Mouse (Mus musculus) testis, adult 2 months (tissue): Measurements from ENCODE around the gene Paqr3. TPM values are rescaled to one million over a fixed set of nuclear protein-coding genes. Genes with fewer than 3 reads are reported as not detected.

Source experiments
- H3K27ac ChIP-seq: fragments of 200-500 bp; 2 replicates; pipeline ENCODE4 v1.5.1; 2012; ENCODE audit warnings: low read depth, low read length; ENCODE audit not compliant: control insufficient read depth, insufficient read depth
- H3K27me3 ChIP-seq: fragments of 200-500 bp; 2 replicates; pipeline ENCODE4 v1.6.1; 2012; ENCODE audit warnings: mild to moderate bottlenecking, low read length, moderate library complexity; ENCODE audit not compliant: control insufficient read depth, insufficient read depth
- H3K36me3 ChIP-seq: fragments of 200-500 bp; 2 replicates; pipeline ENCODE4 v1.6.1; 2012; ENCODE audit warnings: mild to moderate bottlenecking, low read length; ENCODE audit not compliant: control insufficient read depth, insufficient read depth
- H3K4me1 ChIP-seq: fragments of 200-500 bp; 2 replicates; pipeline ENCODE4 v1.6.1; 2012; ENCODE audit warnings: low read length; ENCODE audit not compliant: control insufficient read depth, insufficient read depth
- H3K4me3 ChIP-seq: fragments of 200-500 bp; 2 replicates; pipeline ENCODE4 v1.5.1; 2012; ENCODE audit warnings: low read depth, mild to moderate bottlenecking, low read length, moderate library complexity, mixed read lengths; ENCODE audit not compliant: control insufficient read depth
- CTCF ChIP-seq: fragments of 200-500 bp; IDR thresholded peaks from 2 replicates; pipeline ENCODE4 v1.5.1; 2012; ENCODE audit warnings: low read depth, mild to moderate bottlenecking, inconsistent platforms, low read length, moderate library complexity; ENCODE audit not compliant: control insufficient read depth, insufficient read depth, insufficient replicate concordance
- POLR2A ChIP-seq: fragments of 200-500 bp; IDR thresholded peaks from 2 replicates; pipeline ENCODE4 v1.6.1; 2012; ENCODE audit warnings: low read depth, mild to moderate bottlenecking, inconsistent platforms, low read length, moderate library complexity; ENCODE audit not compliant: control insufficient read depth
- polyA plus RNA-seq: library from polyadenylated mRNA; depleted of rRNA; stranded (reverse); fragments of >200 nt; gene quantifications from 2 replicates; pipeline ENCODE4 v1.2.3, GENCODE M21; 2012

The Paqr3 gene
- polyA plus RNA-seq, 1 experiment = 7.0 TPM

- no peaks in the 10 kb centered on the region for H3K4me1 ChIP-seq
- no peak overlapping the region for H3K4me3 ChIP-seq
- TF ChIP-seq POLR2A = no peak
- TF ChIP-seq CTCF = no peak
- no peak overlapping the region for H3K27ac ChIP-seq
- no peaks in the 10 kb centered on the region; the same call in 1 of the 2 replicates for H3K36me3 ChIP-seq
- no peaks in the 10 kb centered on the region for H3K27me3 ChIP-seq
Observed at GRCm38 (mm10) chr5:97092970-97093369, 18.4 kb downstream of the Paqr3 start.

DNA sequence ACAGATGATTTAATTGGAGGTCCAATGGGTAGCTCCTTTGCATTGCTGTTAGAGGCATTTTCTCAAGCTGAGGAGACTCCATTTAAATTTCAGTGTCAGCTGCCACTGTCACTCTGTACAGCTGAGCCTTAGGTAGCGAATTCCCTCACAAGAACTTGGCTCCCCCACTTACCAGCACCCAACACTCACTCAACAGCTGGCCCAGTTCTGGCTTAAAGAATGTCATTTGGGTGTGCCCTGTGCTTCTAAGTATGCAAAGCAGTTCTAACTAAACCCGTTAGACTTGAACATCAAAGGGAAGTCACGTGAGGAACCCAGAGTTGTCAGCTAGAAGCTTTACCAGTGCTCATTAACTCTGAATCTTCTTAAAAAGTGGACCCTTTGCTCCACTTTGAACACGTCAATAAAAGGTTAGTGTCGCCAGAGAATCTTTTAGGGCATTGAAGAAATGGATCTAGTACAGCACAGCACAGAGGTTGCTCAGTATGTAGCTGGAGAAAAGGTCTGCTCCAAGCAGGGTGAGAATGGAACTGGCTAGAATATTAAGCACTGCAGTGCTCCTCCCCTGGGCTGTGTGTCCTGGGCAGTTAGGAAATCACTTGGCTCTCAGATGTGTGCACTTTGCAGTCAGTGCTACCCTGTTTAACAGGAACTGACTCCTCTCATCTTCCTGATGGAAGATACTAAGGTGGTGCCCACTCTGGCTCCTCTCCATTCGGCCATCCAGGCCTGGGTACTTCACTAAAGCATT lies 21.2 kb downstream of the Paqr3 start:
- peaks cover 7% of the 10 kb centered on the region for H3K4me1 ChIP-seq
- no peaks in the 10 kb centered on the region for H3K27me3 ChIP-seq
- H3K27ac ChIP-seq = no peak overlapping the region
- peaks cover 4% of the 10 kb centered on the region for H3K36me3 ChIP-seq
- H3K4me3 ChIP-seq = no peak overlapping the region
- TF ChIP-seq CTCF (no peak), POLR2A (no peak)

DNA sequence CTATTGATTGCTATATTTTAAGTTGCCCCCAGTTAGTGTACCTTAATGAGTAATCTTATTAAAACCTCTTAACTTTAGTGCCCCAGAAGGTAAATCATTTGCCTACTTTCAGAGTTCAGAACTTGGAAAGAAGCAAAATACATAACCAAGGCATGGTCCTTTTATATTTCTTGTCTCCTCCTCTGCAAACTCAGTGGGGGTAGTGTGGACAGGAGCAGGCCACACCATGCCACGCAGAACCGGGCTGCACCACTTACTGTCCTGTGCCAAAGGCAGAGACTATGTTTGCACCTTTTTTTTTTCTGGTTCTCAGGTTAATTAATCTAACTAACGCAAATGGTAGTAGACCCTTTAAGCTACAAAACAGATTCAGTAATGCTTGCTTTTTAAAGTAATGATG lies 22.0 kb downstream of the Paqr3 start:
- peaks cover 7% of the 10 kb centered on the region for H3K4me1 ChIP-seq
- H3K27me3 ChIP-seq = no peaks in the 10 kb centered on the region
- peaks cover 4% of the 10 kb centered on the region for H3K36me3 ChIP-seq
- TF ChIP-seq POLR2A (no peak), CTCF (no peak)
- H3K27ac ChIP-seq = no peak overlapping the region
- H3K4me3 ChIP-seq = no peak overlapping the region

- Histone ChIP-seq H3K27ac (no peak overlapping the region), H3K27me3 (no peaks in the 10 kb centered on the region), H3K4me1 (peaks cover 9% of the 10 kb centered on the region), H3K4me3 (no peak overlapping the region), H3K36me3 (peaks cover 4% of the 10 kb centered on the region)
- no peak for TF ChIP-seq POLR2A
- no peak for TF ChIP-seq CTCF
Observed at GRCm38 (mm10) chr5:97088231-97088630, 23.2 kb downstream of the Paqr3 start.

- no peaks in the 10 kb centered on the region for H3K27me3 ChIP-seq
- H3K4me1 ChIP-seq = peaks cover 9% of the 10 kb centered on the region
- H3K4me3 ChIP-seq = no peak overlapping the region; the same call in 1 of the 2 replicates
- peaks cover 4% of the 10 kb centered on the region for H3K36me3 ChIP-seq
- H3K27ac ChIP-seq = no peak overlapping the region
- no peak for TF ChIP-seq CTCF
- TF ChIP-seq POLR2A = no peak
Observed at GRCm38 (mm10) chr5:97087746-97088145, 23.6 kb downstream of the Paqr3 start.

DNA sequence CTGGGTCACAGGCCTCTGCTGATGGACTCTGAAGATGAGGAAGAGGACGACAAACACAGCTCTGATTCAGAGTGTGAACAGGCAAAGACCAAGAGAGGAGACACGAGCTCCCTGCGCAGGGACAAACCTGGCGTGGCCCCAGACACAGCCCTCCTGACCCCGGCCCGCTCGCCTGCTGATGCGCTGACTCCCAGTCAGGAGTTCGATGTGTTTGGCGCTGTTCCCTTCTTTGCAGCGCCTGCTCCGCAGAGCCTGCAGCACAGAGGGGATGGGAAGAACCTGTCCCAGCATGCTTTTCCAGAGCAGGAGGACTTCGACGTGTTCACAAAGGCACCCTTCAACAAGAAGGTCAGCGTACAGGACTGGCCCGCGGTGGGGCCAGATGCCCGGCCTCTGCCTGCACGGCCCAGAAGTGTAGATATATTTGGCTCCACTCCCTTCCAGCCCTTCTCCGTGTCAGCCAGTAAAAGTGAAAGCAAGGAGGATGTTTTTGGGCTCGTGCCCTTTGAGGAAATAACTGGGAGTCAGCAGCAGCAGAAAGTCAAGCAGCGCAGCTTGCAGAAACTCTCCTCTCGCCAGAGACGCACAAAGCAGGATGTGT lies 24.3 kb downstream of the Paqr3 start:
- Histone ChIP-seq H3K27ac (no peak overlapping the region), H3K4me3 (peak overlapping the region; percentile 5), H3K36me3 (peaks cover 4% of the 10 kb centered on the region), H3K27me3 (no peaks in the 10 kb centered on the region), H3K4me1 (peaks cover 9% of the 10 kb centered on the region)
- TF ChIP-seq CTCF = no peak
- no peak for TF ChIP-seq POLR2A

GRCm38 (mm10) chr5:97085071-97085470 lies 26.3 kb downstream of the Paqr3 start:
- TF ChIP-seq CTCF (no peak), POLR2A (no peak)
- Histone ChIP-seq H3K27ac (no peak overlapping the region), H3K4me3 (no peak overlapping the region), H3K27me3 (no peaks in the 10 kb centered on the region), H3K4me1 (peaks cover 9% of the 10 kb centered on the region), H3K36me3 (peaks cover 4% of the 10 kb centered on the region)
